Mouse (Mus musculus) lung, postnatal 0 days (tissue): Measurements from ENCODE around the gene Hist1h3g. TPM values are rescaled to one million over a fixed set of nuclear protein-coding genes. Genes with fewer than 3 reads are reported as not detected.

Experiments used
- ATAC-seq: fragments of 200-750 bp; cut with Nextera tagmentation; 2 replicates; pipeline ENCODE4 v1.8.0; 2017; ENCODE audit warnings: moderate library complexity
- DNase-seq: peaks from one replicate; pipeline ENCODE4 v3.0.0-alpha.2; 2016; ENCODE audit warnings: low spot score
- H3K27ac ChIP-seq: fragments of 300-500 bp; sonication (generic); 2 replicates; pipeline ENCODE4 v1.5.1; 2014; ENCODE audit warnings: antibody characterized with exemption, mild to moderate bottlenecking, low read length, mixed read lengths
- H3K27me3 ChIP-seq: fragments of 300-500 bp; sonication (generic); replicated peaks from 2 replicates; pipeline ENCODE4 v1.6.1; 2014; ENCODE audit warnings: low read length, mixed read lengths; ENCODE audit not compliant: insufficient read depth
- H3K36me3 ChIP-seq: fragments of 300-500 bp; sonication (generic); 2 replicates; pipeline ENCODE4 v1.6.1; 2014; ENCODE audit warnings: low read length, mixed read lengths; ENCODE audit not compliant: insufficient read depth
- H3K4me1 ChIP-seq: fragments of 300-500 bp; sonication (generic); 2 replicates; pipeline ENCODE4 v1.6.1; 2014; ENCODE audit warnings: antibody characterized with exemption, low read depth, low read length, mixed read lengths; ENCODE audit not compliant: insufficient read depth
- H3K4me2 ChIP-seq: fragments of 300-500 bp; sonication (generic); replicated peaks from 2 replicates; pipeline ENCODE4 v1.6.1; 2014; ENCODE audit warnings: low read depth, mild to moderate bottlenecking, low read length, moderate library complexity, mixed read lengths
- H3K4me3 ChIP-seq: fragments of 300-500 bp; sonication (generic); 2 replicates; pipeline ENCODE4 v1.5.1; 2014; ENCODE audit warnings: low read depth, low read length
- H3K9ac ChIP-seq: fragments of 300-500 bp; sonication (generic); replicated peaks from 2 replicates; pipeline ENCODE4 v1.6.1; 2014; ENCODE audit warnings: low read depth, mild to moderate bottlenecking
- H3K9me3 ChIP-seq: fragments of 300-500 bp; sonication (generic); 2 replicates; pipeline ENCODE4 v1.6.1; 2016; ENCODE audit warnings: low read length, mixed read lengths
- CTCF ChIP-seq: IDR thresholded peaks from 2 replicates; pipeline ENCODE4 v1.5.1; 2016; ENCODE audit warnings: antibody characterized with exemption, mild to moderate bottlenecking
- EP300 ChIP-seq: IDR thresholded peaks from 2 replicates; pipeline ENCODE4 v1.6.1; 2016; ENCODE audit warnings: antibody characterized with exemption, mild to moderate bottlenecking, control low read depth
- WGBS: fragments of 180-500 bp; shearing (Covaris S2); extraction: QIAGEN DNeasy Blood & Tissue Kit; methylation state at CpG from one replicate; pipeline ENCODE4 v1.1.7; 2014; 5-methylcytosine and 5-hydroxymethylcytosine counted together
- polyA plus RNA-seq: library from polyadenylated mRNA; unstranded; fragments of >200 nt; fragmentation: Nextera tagmentation; extraction: Ambion mirVana; gene quantifications from 2 replicates; pipeline ENCODE4 v1.2.1, GENCODE M21; 2015

The Hist1h3g gene
- polyA plus RNA-seq, 1 experiment from 2014 or later: 0.80 TPM

- H3K9me3 ChIP-seq: no peaks in the 10 kb centered on the region
- peak overlapping the region; percentile 11; the same call in 1 of the 2 replicates for H3K4me3 ChIP-seq
- no peaks in the 10 kb centered on the region for H3K27me3 ChIP-seq
- H3K4me1 ChIP-seq: peaks cover 9% of the 10 kb centered on the region; the same call in 1 of the 2 replicates
- no peak overlapping the region for H3K9ac ChIP-seq
- DNase-seq (no peak), ATAC-seq (no peak)
- 14% methylated on average over 19 of the region's 19 CpGs for WGBS
- no peak overlapping the region for H3K27ac ChIP-seq
- peak overlapping the region; percentile 36 for H3K4me2 ChIP-seq
- no peaks in the 10 kb centered on the region for H3K36me3 ChIP-seq
- no peak for TF ChIP-seq EP300
- no peak for TF ChIP-seq CTCF
Observed at GRCm38 (mm10) chr13:23497656-23498321, 37.4 kb upstream of the Hist1h3g start.

GRCm38 (mm10) chr13:23498653-23499052 is 36.6 kb upstream of the Hist1h3g start:
- WGBS: 12% methylated on average over 10 of the region's 10 CpGs
- peaks cover 9% of the 10 kb centered on the region; the same call in 1 of the 2 replicates for H3K4me1 ChIP-seq
- H3K9me3 ChIP-seq: no peaks in the 10 kb centered on the region
- TF ChIP-seq CTCF: no peak
- no peak for TF ChIP-seq EP300
- DNase-seq (peak; percentile 43), ATAC-seq (peak; percentile 16; the same call in 1 of the 2 replicates)
- no peak overlapping the region for H3K27ac ChIP-seq
- H3K4me3 ChIP-seq: peak overlapping the region; percentile 11; the same call in 1 of the 2 replicates
- H3K36me3 ChIP-seq: no peaks in the 10 kb centered on the region
- H3K4me2 ChIP-seq: peak overlapping the region; percentile 36
- no peak overlapping the region for H3K9ac ChIP-seq
- H3K27me3 ChIP-seq: no peaks in the 10 kb centered on the region

GRCm38 (mm10) chr13:23499943-23500342 is 35.3 kb upstream of the Hist1h3g start:
- H3K4me2 ChIP-seq: no peak overlapping the region
- no peak for TF ChIP-seq CTCF
- no peak for TF ChIP-seq EP300
- peaks cover 9% of the 10 kb centered on the region; the same call in 1 of the 2 replicates for H3K4me1 ChIP-seq
- no peak overlapping the region for H3K27ac ChIP-seq
- DNase-seq (no peak), ATAC-seq (no peak)
- no peak overlapping the region for H3K4me3 ChIP-seq
- WGBS: 38% methylated on average over 7 of the region's 7 CpGs
- H3K36me3 ChIP-seq: no peaks in the 10 kb centered on the region
- no peaks in the 10 kb centered on the region for H3K9me3 ChIP-seq
- H3K27me3 ChIP-seq: no peaks in the 10 kb centered on the region
- no peak overlapping the region for H3K9ac ChIP-seq

DNA sequence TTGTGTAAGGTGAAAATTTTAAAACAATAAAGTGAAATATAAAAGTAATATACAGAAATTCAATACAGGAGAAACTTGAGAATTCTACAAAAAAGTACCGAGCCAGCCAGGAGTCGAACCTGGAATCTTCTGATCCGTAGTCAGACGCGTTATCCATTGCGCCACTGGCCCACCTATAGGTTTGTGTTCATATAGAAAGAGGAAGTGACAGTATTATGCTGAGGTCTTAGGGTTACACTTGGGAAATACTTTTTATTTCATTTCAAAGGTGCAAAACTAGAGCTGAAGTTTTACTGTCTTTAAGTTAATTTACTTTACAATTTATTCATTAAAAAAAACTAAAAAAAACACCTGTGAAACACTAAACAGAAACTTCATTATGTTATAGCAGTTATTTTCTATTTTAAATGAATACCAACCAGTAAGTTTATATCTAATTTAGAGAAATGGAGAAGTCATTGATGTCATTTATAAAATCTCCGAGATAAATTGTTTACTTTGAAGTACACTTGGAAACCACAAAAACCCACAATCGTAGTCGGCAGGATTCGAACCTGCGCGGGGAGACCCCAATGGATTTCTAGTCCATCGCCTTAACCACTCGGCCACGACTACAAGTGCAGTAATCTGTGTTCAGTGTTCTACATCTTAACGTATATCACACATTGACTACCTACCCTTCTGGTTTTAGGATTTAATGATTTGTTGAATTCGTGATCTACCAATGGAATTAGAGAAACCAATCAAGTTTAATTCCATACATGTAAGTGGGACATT is 34.6 kb upstream of the Hist1h3g start:
- TF ChIP-seq EP300 (no peak), CTCF (no peak)
- H3K4me3 ChIP-seq: no peak overlapping the region
- no peaks in the 10 kb centered on the region for H3K36me3 ChIP-seq
- WGBS: 9% methylated on average over 17 of the region's 17 CpGs
- no peak overlapping the region for H3K27ac ChIP-seq
- ATAC-seq (no peak), DNase-seq (peak; percentile 32)
- no peaks in the 10 kb centered on the region for H3K27me3 ChIP-seq
- no peaks in the 10 kb centered on the region for H3K9me3 ChIP-seq
- H3K4me2 ChIP-seq: no peak overlapping the region
- H3K4me1 ChIP-seq: peaks cover 9% of the 10 kb centered on the region; the same call in 1 of the 2 replicates
- H3K9ac ChIP-seq: no peak overlapping the region

GRCm38 (mm10) chr13:23501511-23501910 is 33.7 kb upstream of the Hist1h3g start:
- no peak for TF ChIP-seq CTCF
- no peak for TF ChIP-seq EP300
- H3K9ac ChIP-seq: no peak overlapping the region
- no peak for ATAC-seq
- no peaks in the 10 kb centered on the region for H3K36me3 ChIP-seq
- peaks cover 9% of the 10 kb centered on the region; the same call in 1 of the 2 replicates for H3K4me1 ChIP-seq
- 27% methylated on average over 5 of the region's 5 CpGs for WGBS
- H3K27me3 ChIP-seq: no peaks in the 10 kb centered on the region
- no peak for DNase-seq
- H3K4me3 ChIP-seq: no peak overlapping the region
- H3K27ac ChIP-seq: no peak overlapping the region
- H3K4me2 ChIP-seq: no peak overlapping the region
- H3K9me3 ChIP-seq: no peaks in the 10 kb centered on the region

DNA sequence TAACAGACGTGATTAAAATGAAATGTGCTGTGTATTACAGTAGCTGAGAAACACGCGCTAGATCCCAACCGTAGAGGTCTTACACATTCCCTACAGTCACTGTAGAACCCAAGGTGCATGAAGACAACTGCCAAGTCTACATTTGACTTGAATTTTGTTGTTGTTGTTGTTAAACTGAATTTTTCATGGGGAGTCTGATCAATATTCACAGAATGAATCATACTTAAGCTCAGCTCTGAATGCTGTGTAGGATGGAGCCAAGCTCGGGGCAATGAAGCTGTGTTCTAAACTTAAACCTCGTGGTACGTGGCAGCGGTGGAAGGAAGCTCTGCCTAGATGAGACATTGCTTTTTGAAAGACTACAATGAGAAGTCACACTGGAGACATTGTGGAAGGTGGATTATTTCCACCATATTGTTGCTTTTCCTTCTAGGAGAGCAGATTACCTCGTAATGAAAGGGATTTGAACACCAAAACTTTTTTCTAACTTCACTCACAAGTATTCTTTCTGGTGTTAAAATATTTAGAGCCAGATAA is 33.1 kb upstream of the Hist1h3g start:
- H3K9me3 ChIP-seq: no peaks in the 10 kb centered on the region
- WGBS: 32% methylated on average over 9 of the region's 9 CpGs
- H3K27me3 ChIP-seq: no peaks in the 10 kb centered on the region
- no peak overlapping the region for H3K27ac ChIP-seq
- H3K4me3 ChIP-seq: no peak overlapping the region
- no peak overlapping the region for H3K4me2 ChIP-seq
- no peak for ATAC-seq
- H3K4me1 ChIP-seq: peaks cover 7% of the 10 kb centered on the region; the same call in 1 of the 2 replicates
- no peaks in the 10 kb centered on the region for H3K36me3 ChIP-seq
- TF ChIP-seq CTCF (no peak), EP300 (no peak)
- no peak for DNase-seq
- H3K9ac ChIP-seq: no peak overlapping the region
